Mouse (Mus musculus) lung, embryonic 16.5 days (tissue): Measurements from ENCODE around the gene Zfhx3. TPM values are rescaled to one million over a fixed set of nuclear protein-coding genes. Genes with fewer than 3 reads are reported as not detected.

Source experiments
- ATAC-seq: fragments of 200-750 bp; cut with Nextera tagmentation; 2 replicates; pipeline ENCODE4 v1.8.0; 2017; ENCODE audit warnings: low read depth, mild to moderate bottlenecking, moderate library complexity
- H3K27ac ChIP-seq: fragments of 300-500 bp; sonication (generic); 2 replicates; pipeline ENCODE4 v1.5.1; 2014; ENCODE audit warnings: mild to moderate bottlenecking, control low read depth, low read length
- H3K27me3 ChIP-seq: fragments of 300-500 bp; sonication (generic); 2 replicates; pipeline ENCODE4 v1.6.1; 2014; ENCODE audit warnings: low read depth, low read length, mixed read lengths; ENCODE audit not compliant: control insufficient read depth, insufficient read depth
- H3K36me3 ChIP-seq: fragments of 300-500 bp; sonication (generic); 2 replicates; pipeline ENCODE4 v1.6.1; 2014; ENCODE audit warnings: low read length; ENCODE audit not compliant: control insufficient read depth, insufficient read depth
- H3K4me1 ChIP-seq: fragments of 300-500 bp; sonication (generic); replicated peaks from 2 replicates; pipeline ENCODE4 v1.6.1; 2014; ENCODE audit warnings: low read length, mixed read lengths; ENCODE audit not compliant: control insufficient read depth, insufficient read depth
- H3K4me2 ChIP-seq: fragments of 300-500 bp; sonication (generic); 2 replicates; pipeline ENCODE4 v1.6.1; 2014; ENCODE audit warnings: low read depth, low read length, control low read depth
- H3K4me3 ChIP-seq: fragments of 300-500 bp; sonication (generic); 2 replicates; pipeline ENCODE4 v1.5.1; 2014; ENCODE audit warnings: mild to moderate bottlenecking, low read length, control low read depth
- H3K9ac ChIP-seq: fragments of 300-500 bp; sonication (generic); 2 replicates; pipeline ENCODE4 v1.6.1; 2014; ENCODE audit warnings: low read length, control low read depth
- H3K9me3 ChIP-seq: fragments of 300-500 bp; sonication (generic); 2 replicates; pipeline ENCODE4 v1.6.1; 2016; ENCODE audit warnings: low read length; ENCODE audit not compliant: control insufficient read depth
- WGBS: fragments of 180-500 bp; shearing (Covaris S2); extraction: QIAGEN DNeasy Blood & Tissue Kit; methylation state at CpG from one replicate; pipeline ENCODE4 v1.1.7; 2014; 5-methylcytosine and 5-hydroxymethylcytosine counted together
- polyA plus RNA-seq: library from polyadenylated mRNA; unstranded; fragments of >200 nt; fragmentation: Nextera tagmentation; extraction: Ambion mirVana; gene quantifications from 2 replicates; pipeline ENCODE4 v1.2.1, GENCODE M21; 2015

The Zfhx3 gene
- polyA plus RNA-seq, 1 experiment from 2014 or later: 12.7 TPM

- Histone ChIP-seq H3K9ac (no peak overlapping the region), H3K27me3 (no peaks in the 10 kb centered on the region), H3K4me2 (no peak overlapping the region), H3K27ac (peak overlapping the region; percentile 40; the same call in 1 of the 2 replicates), H3K9me3 (no peaks in the 10 kb centered on the region), H3K4me1 (peaks cover 23% of the 10 kb centered on the region), H3K36me3 (no peaks in the 10 kb centered on the region), H3K4me3 (no peak overlapping the region)
- no peak for ATAC-seq
- WGBS: 48% methylated on average over 19 of the region's 19 CpGs
Measured at GRCm38 (mm10) chr8:108764403-108765194, 822.2 kb downstream of the Zfhx3 start.

GRCm38 (mm10) chr8:108766102-108766501 lies 823.7 kb downstream of the Zfhx3 start:
- ATAC-seq: no peak

GRCm38 (mm10) chr8:108768051-108768450 lies 825.6 kb downstream of the Zfhx3 start:
- H3K9ac ChIP-seq: no peak overlapping the region
- WGBS: 48% methylated on average over 7 of the region's 7 CpGs
- H3K27me3 ChIP-seq: no peaks in the 10 kb centered on the region
- H3K4me2 ChIP-seq: no peak overlapping the region
- H3K9me3 ChIP-seq: no peaks in the 10 kb centered on the region
- H3K4me3 ChIP-seq: no peak overlapping the region
- peaks cover 18% of the 10 kb centered on the region for H3K4me1 ChIP-seq
- ATAC-seq: no peak
- H3K36me3 ChIP-seq: no peaks in the 10 kb centered on the region
- no peak overlapping the region for H3K27ac ChIP-seq

More at GRCm38 (mm10) chr8:108766102-108766501, 823.7 kb downstream of the Zfhx3 start:
- peaks cover 22% of the 10 kb centered on the region for H3K4me1 ChIP-seq
- no peaks in the 10 kb centered on the region for H3K27me3 ChIP-seq
- H3K9me3 ChIP-seq: no peaks in the 10 kb centered on the region
- no peak overlapping the region for H3K4me2 ChIP-seq
- H3K36me3 ChIP-seq: no peaks in the 10 kb centered on the region
- H3K27ac ChIP-seq: no peak overlapping the region
- 76% methylated on average over 6 of the region's 6 CpGs for WGBS
- no peak overlapping the region for H3K4me3 ChIP-seq
- no peak overlapping the region for H3K9ac ChIP-seq

GRCm38 (mm10) chr8:108770334-108770733 lies 827.9 kb downstream of the Zfhx3 start:
- no peak overlapping the region for H3K4me3 ChIP-seq
- H3K27ac ChIP-seq: no peak overlapping the region
- H3K36me3 ChIP-seq: no peaks in the 10 kb centered on the region
- no peaks in the 10 kb centered on the region for H3K9me3 ChIP-seq
- H3K4me2 ChIP-seq: no peak overlapping the region
- H3K27me3 ChIP-seq: no peaks in the 10 kb centered on the region
- peaks cover under 1% of the 10 kb centered on the region; the same call in 1 of the 2 replicates for H3K4me1 ChIP-seq
- no peak for ATAC-seq
- no peak overlapping the region for H3K9ac ChIP-seq
- WGBS: 74% methylated on average over 4 of the region's 4 CpGs

DNA sequence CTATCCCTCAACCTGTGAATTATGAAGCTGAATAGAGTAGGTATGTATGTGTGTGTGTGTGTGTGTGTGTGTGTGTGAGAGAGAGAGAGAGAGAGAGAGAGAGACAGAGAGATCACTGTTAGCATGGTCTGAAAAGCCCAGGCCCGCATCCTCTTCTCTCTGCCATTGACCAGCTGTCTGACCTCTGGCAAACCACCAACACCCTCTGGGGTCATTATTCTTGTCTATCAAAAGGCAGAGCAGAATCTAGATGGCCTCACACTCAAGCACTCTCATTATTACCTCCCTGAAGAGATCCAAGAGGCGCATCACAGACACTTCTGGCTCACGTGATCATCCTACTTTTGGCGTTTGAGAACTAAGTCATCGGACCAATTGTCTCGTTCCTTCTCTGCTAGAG lies 831.0 kb downstream of the Zfhx3 start:
- H3K4me2 ChIP-seq: no peak overlapping the region
- no peaks in the 10 kb centered on the region for H3K36me3 ChIP-seq
- no peak overlapping the region for H3K9ac ChIP-seq
- no peak overlapping the region for H3K27ac ChIP-seq
- no peak overlapping the region for H3K4me3 ChIP-seq
- 62% methylated on average over 6 of the region's 6 CpGs for WGBS
- no peak for ATAC-seq
- no peaks in the 10 kb centered on the region for H3K27me3 ChIP-seq
- peaks cover 23% of the 10 kb centered on the region for H3K4me1 ChIP-seq
- no peaks in the 10 kb centered on the region for H3K9me3 ChIP-seq

- WGBS: 52% methylated on average over 12 of the region's 12 CpGs
- ATAC-seq: peak; percentile 59; the same call in 1 of the 2 replicates
- H3K27me3 ChIP-seq: no peaks in the 10 kb centered on the region
- H3K9me3 ChIP-seq: no peaks in the 10 kb centered on the region
- peak overlapping the region; percentile 20; the same call in 1 of the 2 replicates for H3K27ac ChIP-seq
- H3K4me2 ChIP-seq: no peak overlapping the region
- H3K9ac ChIP-seq: no peak overlapping the region
- H3K36me3 ChIP-seq: no peaks in the 10 kb centered on the region
- no peak overlapping the region for H3K4me3 ChIP-seq
- peaks cover 30% of the 10 kb centered on the region for H3K4me1 ChIP-seq
Measured at GRCm38 (mm10) chr8:108778063-108778462, 835.6 kb downstream of the Zfhx3 start.

GRCm38 (mm10) chr8:108778551-108778950 lies 836.1 kb downstream of the Zfhx3 start:
- H3K9me3 ChIP-seq: no peaks in the 10 kb centered on the region
- no peaks in the 10 kb centered on the region for H3K27me3 ChIP-seq
- H3K4me3 ChIP-seq: no peak overlapping the region
- H3K27ac ChIP-seq: peak overlapping the region; percentile 20; the same call in 1 of the 2 replicates
- H3K36me3 ChIP-seq: no peaks in the 10 kb centered on the region
- no peak for ATAC-seq
- peaks cover 30% of the 10 kb centered on the region for H3K4me1 ChIP-seq
- H3K9ac ChIP-seq: no peak overlapping the region
- 60% methylated on average over 9 of the region's 9 CpGs for WGBS
- H3K4me2 ChIP-seq: no peak overlapping the region

GRCm38 (mm10) chr8:108780766-108781165 lies 838.3 kb downstream of the Zfhx3 start:
- Histone ChIP-seq H3K9me3 (no peaks in the 10 kb centered on the region), H3K4me2 (no peak overlapping the region), H3K4me3 (no peak overlapping the region), H3K9ac (no peak overlapping the region), H3K36me3 (no peaks in the 10 kb centered on the region), H3K27ac (no peak overlapping the region), H3K4me1 (peaks cover 30% of the 10 kb centered on the region), H3K27me3 (no peaks in the 10 kb centered on the region)
- ATAC-seq: no peak
- 80% methylated on average over 6 of the region's 6 CpGs for WGBS

DNA sequence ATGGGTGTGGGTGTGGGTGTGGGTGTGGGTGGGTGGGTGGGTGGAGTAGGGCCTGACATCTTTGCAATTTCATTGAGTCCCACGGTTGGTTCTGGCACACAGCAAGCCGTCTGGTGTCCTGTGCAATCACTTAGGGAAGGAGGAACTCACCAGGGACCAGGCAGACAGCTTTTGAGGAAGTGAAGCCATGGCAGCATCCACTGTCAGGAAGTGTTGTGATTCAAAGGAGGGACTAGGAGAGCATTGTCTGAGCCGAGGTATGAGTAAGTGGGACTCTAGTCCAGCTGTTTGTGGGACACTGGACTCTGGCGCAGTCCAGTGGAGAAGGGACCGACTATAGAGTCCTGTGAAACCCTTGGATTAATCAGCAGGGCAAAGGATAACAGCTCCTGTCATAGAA lies 838.7 kb downstream of the Zfhx3 start:
- no peak overlapping the region for H3K9ac ChIP-seq
- no peak for ATAC-seq
- H3K4me1 ChIP-seq: peaks cover 28% of the 10 kb centered on the region
- WGBS: 56% methylated on average over 5 of the region's 5 CpGs
- no peaks in the 10 kb centered on the region for H3K36me3 ChIP-seq
- H3K27ac ChIP-seq: no peak overlapping the region
- H3K9me3 ChIP-seq: no peaks in the 10 kb centered on the region
- H3K27me3 ChIP-seq: no peaks in the 10 kb centered on the region
- H3K4me2 ChIP-seq: no peak overlapping the region
- no peak overlapping the region for H3K4me3 ChIP-seq
